27 mouse cellular contexts compared by ENCODE assay signal in genomic region chr12:41868317-41868716, GRCm38 (mm10).
A peak's percentile ranks its signal among the peaks of the same experiment; 100 is the strongest.
DNase-seq lines count a peak whose midpoint lies in the region; ATAC-seq lines count a peak whose summit lies in the region.
"Had no signal": no experiment of that assay in that cellular context is flagged by ENCODE, and none has a peak within 500 bp of the region (broad histone marks: within the 10 kb centered on the region; RNA-seq: fewer than 3 reads in every experiment).

No protein-coding gene starts in this region.

- no peak overlapping the region for H3K4me3 ChIP-seq in midbrain, embryonic 11.5 days (ENCODE audit: low read depth, low read length)
- no peak overlapping the region for H3K4me3 ChIP-seq in midbrain, embryonic 16.5 days (ENCODE audit: low read depth, low read length)
- H3K4me3 ChIP-seq: hindbrain, embryonic 12.5 days; liver, embryonic 15.5 days; midbrain, embryonic 12.5 days had no signal

- ATAC-seq in midbrain, embryonic 11.5 days (ENCODE audit: low FRiP score), result no peak
- no peak for ATAC-seq in midbrain, embryonic 16.5 days
- ATAC-seq: activated CD4-positive, CD25-positive, alpha-beta regulatory T cell, adult 4 months; CD4-positive, CD25-positive, alpha-beta regulatory T cell, adult 4 months; forebrain, embryonic 16.5 days; intestine, postnatal 0 days had no signal

- peak; percentile 77 for DNase-seq in heart, adult 11 months
- no peak for DNase-seq in heart, adult 8-10 months (ENCODE audit: low spot score)
- DNase-seq in midbrain, embryonic 11.5 days (ENCODE audit: low spot score, missing footprints), result peak; percentile 83
- DNase-seq in thymus, postnatal 0 days (ENCODE audit: low spot score), result peak; percentile 3
- no peak for DNase-seq in thymus, postnatal 25 days
- DNase-seq in urinary bladder, postnatal 10 days (ENCODE audit: low spot score), result no peak
- DNase-seq: adrenal gland, adult 2 months; adrenal gland, postnatal 36 days; cerebellum, adult 8-10 months; cerebellum, postnatal 25 days; gastrocnemius, postnatal 14 days; kidney, adult 9 months; kidney, postnatal 10 days; layer of hippocampus, postnatal 36 days; left cerebral cortex, postnatal 4 days; lung, embryonic 14.5 days; lung, postnatal 14 days; right cerebral cortex, postnatal 4 days; thymus, postnatal 14 days had no signal

- no peak overlapping the region for H3K27ac ChIP-seq in midbrain, embryonic 11.5 days (ENCODE audit: low read depth, low read length)
- no peak overlapping the region for H3K27ac ChIP-seq in midbrain, embryonic 16.5 days (ENCODE audit: low read length)
- H3K27ac ChIP-seq: hindbrain, embryonic 12.5 days; liver, embryonic 15.5 days; midbrain, embryonic 12.5 days had no signal

- peaks cover 5% of the 10 kb centered on the region; the same call in 1 of the 2 replicates for H3K9me3 ChIP-seq in midbrain, embryonic 11.5 days (ENCODE audit: control insufficient read depth, low read length)
- peaks cover 5% of the 10 kb centered on the region for H3K9me3 ChIP-seq in midbrain, embryonic 16.5 days (replicated peaks; ENCODE audit: control insufficient read depth, low read length, poor library complexity, severe bottlenecking)

- H3K27me3 ChIP-seq in midbrain, embryonic 11.5 days (ENCODE audit: control insufficient read depth, insufficient read depth, low read length), result no peaks in the 10 kb centered on the region
- H3K27me3 ChIP-seq in midbrain, embryonic 16.5 days (ENCODE audit: control insufficient read depth, insufficient read depth, low read depth, low read length), result no peaks in the 10 kb centered on the region
- H3K27me3 ChIP-seq: hindbrain, embryonic 12.5 days; liver, embryonic 15.5 days; midbrain, embryonic 12.5 days had no signal

- no peaks in the 10 kb centered on the region for H3K4me1 ChIP-seq in midbrain, embryonic 11.5 days (ENCODE audit: control insufficient read depth, insufficient read depth, low read length)
- no peaks in the 10 kb centered on the region for H3K4me1 ChIP-seq in midbrain, embryonic 16.5 days (ENCODE audit: control insufficient read depth, insufficient read depth, low read length)
- H3K4me1 ChIP-seq: hindbrain, embryonic 12.5 days; liver, embryonic 15.5 days; midbrain, embryonic 12.5 days had no signal

- 97% methylated on average over 2 of the region's 2 CpGs for WGBS in midbrain, embryonic 11.5 days
- WGBS in midbrain, embryonic 16.5 days, result 93% methylated on average over 2 of the region's 2 CpGs

- H3K36me3 ChIP-seq in midbrain, embryonic 11.5 days (ENCODE audit: control insufficient read depth, insufficient read depth, low read length), result no peaks in the 10 kb centered on the region
- H3K36me3 ChIP-seq in midbrain, embryonic 16.5 days (ENCODE audit: control insufficient read depth, insufficient read depth, low read length), result no peaks in the 10 kb centered on the region
- H3K36me3 ChIP-seq: hindbrain, embryonic 12.5 days; liver, embryonic 15.5 days; midbrain, embryonic 12.5 days had no signal

- no peak overlapping the region for H3K9ac ChIP-seq in midbrain, embryonic 11.5 days (ENCODE audit: low read length)
- no peak overlapping the region for H3K9ac ChIP-seq in midbrain, embryonic 16.5 days (ENCODE audit: low read depth, low read length)
- H3K9ac ChIP-seq: hindbrain, embryonic 12.5 days; liver, embryonic 15.5 days; lung, embryonic 14.5 days; midbrain, embryonic 12.5 days had no signal

- no peak overlapping the region for H3K4me2 ChIP-seq in midbrain, embryonic 11.5 days
- no peak overlapping the region for H3K4me2 ChIP-seq in midbrain, embryonic 16.5 days (ENCODE audit: low read length)
- H3K4me2 ChIP-seq: hindbrain, embryonic 12.5 days; liver, embryonic 15.5 days; lung, embryonic 14.5 days; midbrain, embryonic 12.5 days had no signal

Comparison
In these comparisons a context has a peak if more than half of its experiments do, and no peak if none do; other contexts are left out.
1. DNase-seq: peak in heart, adult 11 months (single experiment), midbrain, embryonic 11.5 days (single experiment) and thymus, postnatal 0 days (single experiment); none in heart, adult 8-10 months (single experiment), thymus, postnatal 25 days (single experiment) and urinary bladder, postnatal 10 days (single experiment).